In genomic region chr12:80130558-80131358, GRCm38 (mm10) we compare ENCODE assay signal across 8 mouse cellular contexts. TPM values are rescaled to one million over a fixed set of nuclear protein-coding genes. Genes with fewer than 3 reads are reported as not detected.
DNase-seq lines count a peak whose midpoint lies in the region; ATAC-seq and TF ChIP-seq lines count a peak whose summit lies in the region.

No protein-coding gene starts in this region.

- peak overlapping the region; percentile 60 for H3K4me3 ChIP-seq in lung, embryonic 15.5 days
- H3K4me3 ChIP-seq in embryonic fibroblast, embryonic 13.5 days (ENCODE audit: insufficient read depth, low read length): no peak overlapping the region
- no peak overlapping the region for H3K4me3 ChIP-seq in hindbrain, embryonic 16.5 days (ENCODE audit: low read length)
- peak overlapping the region; percentile 13; the same call in 1 of the 2 replicates for H3K4me3 ChIP-seq in liver, embryonic 11.5 days (ENCODE audit: low read depth, low read length)
- no peak overlapping the region for H3K4me3 ChIP-seq in neural tube, embryonic 11.5 days (ENCODE audit: low read depth, low read length)

- TF ChIP-seq POLR2A in embryonic fibroblast, embryonic 13.5 days (IDR thresholded peaks at IDR 0.05; ENCODE audit: low read depth, low read length): peak; percentile 22; the same call in 1 of the 2 replicates

- H3K27me3 ChIP-seq in lung, embryonic 15.5 days: no peaks in the 10 kb centered on the region
- H3K27me3 ChIP-seq in hindbrain, embryonic 16.5 days (replicated peaks; ENCODE audit: control insufficient read depth, insufficient read depth, low read length): no peaks in the 10 kb centered on the region
- H3K27me3 ChIP-seq in liver, embryonic 11.5 days (replicated peaks; ENCODE audit: control insufficient read depth, insufficient read depth, low read length): no peaks in the 10 kb centered on the region
- H3K27me3 ChIP-seq in neural tube, embryonic 11.5 days (ENCODE audit: control insufficient read depth, insufficient read depth, low read length): no peaks in the 10 kb centered on the region

- peak overlapping the region; percentile 99 for H3K27ac ChIP-seq in lung, embryonic 15.5 days
- H3K27ac ChIP-seq in embryonic fibroblast, embryonic 13.5 days (ENCODE audit: insufficient read depth, low read length): peak overlapping the region; percentile 35
- peak overlapping the region; percentile 72 for H3K27ac ChIP-seq in hindbrain, embryonic 16.5 days (ENCODE audit: low read depth, low read length)
- H3K27ac ChIP-seq in liver, embryonic 11.5 days (ENCODE audit: low read depth, low read length): peak overlapping the region; percentile 75
- H3K27ac ChIP-seq in neural tube, embryonic 11.5 days (ENCODE audit: low read depth, low read length): peak overlapping the region; percentile 49; the same call in 1 of the 2 replicates

- H3K4me1 ChIP-seq in lung, embryonic 15.5 days: peaks cover 40% of the 10 kb centered on the region
- 0 out of 2 replicates have a peak, but pooled peaks cover 5% of the 10 kb centered on the region for H3K4me1 ChIP-seq in embryonic fibroblast, embryonic 13.5 days (ENCODE audit: control insufficient read depth, insufficient read depth, low read length)
- H3K4me1 ChIP-seq in hindbrain, embryonic 16.5 days (ENCODE audit: control insufficient read depth, insufficient read depth, low read depth, low read length): peaks cover 17% of the 10 kb centered on the region
- H3K4me1 ChIP-seq in liver, embryonic 11.5 days (replicated peaks; ENCODE audit: control insufficient read depth, insufficient read depth, low read length): peaks cover 26% of the 10 kb centered on the region
- H3K4me1 ChIP-seq in neural tube, embryonic 11.5 days (ENCODE audit: control insufficient read depth, insufficient read depth, low read length): peaks cover 20% of the 10 kb centered on the region

- H3K36me3 ChIP-seq in lung, embryonic 15.5 days: peaks cover 5% of the 10 kb centered on the region; the same call in 1 of the 2 replicates
- H3K36me3 ChIP-seq in hindbrain, embryonic 16.5 days (ENCODE audit: control insufficient read depth, insufficient read depth, low read length): no peaks in the 10 kb centered on the region
- 0 out of 2 replicates have a peak, but pooled peaks cover 2% of the 10 kb centered on the region for H3K36me3 ChIP-seq in liver, embryonic 11.5 days (ENCODE audit: control insufficient read depth, insufficient read depth, low read length)
- no peaks in the 10 kb centered on the region for H3K36me3 ChIP-seq in neural tube, embryonic 11.5 days (ENCODE audit: control insufficient read depth, insufficient read depth, low read length)

- 5% methylated on average over 6 of the region's 6 CpGs for WGBS in lung, embryonic 15.5 days
- WGBS in hindbrain, embryonic 16.5 days: 4% methylated on average over 6 of the region's 6 CpGs
- 8% methylated on average over 6 of the region's 6 CpGs for WGBS in liver, embryonic 11.5 days
- 5% methylated on average over 6 of the region's 6 CpGs for WGBS in neural tube, embryonic 11.5 days

- peak overlapping the region; percentile 82 for H3K4me2 ChIP-seq in lung, embryonic 15.5 days
- H3K4me2 ChIP-seq in hindbrain, embryonic 16.5 days (ENCODE audit: low read length): peak overlapping the region; percentile 29
- H3K4me2 ChIP-seq in liver, embryonic 11.5 days: peak overlapping the region; percentile 79
- peak overlapping the region; percentile 22 for H3K4me2 ChIP-seq in neural tube, embryonic 11.5 days (ENCODE audit: low read depth)

- peak; percentile 73; the same call in 1 of the 2 replicates for ATAC-seq in lung, embryonic 15.5 days (ENCODE audit: borderline replicate concordance, extremely low read depth, low FRiP score, low TSS enrichment)
- peak; percentile 26; the same call in 1 of the 2 replicates for ATAC-seq in hindbrain, embryonic 16.5 days
- peak; percentile 66 for ATAC-seq in liver, embryonic 11.5 days (replicated peaks; ENCODE audit: low FRiP score)
- ATAC-seq in neural tube, embryonic 11.5 days (ENCODE audit: insufficient read depth, low FRiP score, low TSS enrichment): no peak

- DNase-seq in lung, adult 18-20 months: no peak
- DNase-seq in liver, embryonic 11.5 days (ENCODE audit: low spot score): peak; percentile 53
- peak; percentile 67 for DNase-seq in neural tube, embryonic 11.5 days (ENCODE audit: low spot score)
- DNase-seq in testis, postnatal 14 days (ENCODE audit: low spot score): no peak
- DNase-seq in right cerebral cortex, postnatal 25 days: no peak

- no peak for TF ChIP-seq CTCF in embryonic fibroblast, embryonic 13.5 days (IDR thresholded peaks at IDR 0.05; ENCODE audit: borderline replicate concordance, insufficient read depth, low read length)

- no peaks in the 10 kb centered on the region for H3K9me3 ChIP-seq in lung, embryonic 15.5 days
- no peaks in the 10 kb centered on the region for H3K9me3 ChIP-seq in hindbrain, embryonic 16.5 days (ENCODE audit: control insufficient read depth, low read length)
- H3K9me3 ChIP-seq in liver, embryonic 11.5 days (ENCODE audit: control insufficient read depth, low read length): no peaks in the 10 kb centered on the region
- H3K9me3 ChIP-seq in neural tube, embryonic 11.5 days (ENCODE audit: control insufficient read depth, low read length): no peaks in the 10 kb centered on the region

- H3K9ac ChIP-seq in lung, embryonic 15.5 days: peak overlapping the region; percentile 92
- H3K9ac ChIP-seq in hindbrain, embryonic 16.5 days (ENCODE audit: low read depth, low read length): peak overlapping the region; percentile 27; the same call in 1 of the 2 replicates
- no peak overlapping the region for H3K9ac ChIP-seq in liver, embryonic 11.5 days (ENCODE audit: low read depth, low read length)
- H3K9ac ChIP-seq in neural tube, embryonic 11.5 days (ENCODE audit: low read length): 0 out of 2 replicates have a peak overlapping the region, but pooled peaks have one; percentile 18

RNA-seq across cellular contexts. Expression of gene Zfp36l1, which starts 17.9 kb away (rescaled TPM):
- polyA plus RNA-seq in lung, embryonic 15.5 days (2015; fragmentation: Nextera tagmentation; extraction: Ambion mirVana): 139 and 147 TPM in 2 replicates
- 72.6 and 139 TPM in 2 replicates for polyA plus RNA-seq in embryonic fibroblast, embryonic 13.5 days (2011; ENCODE audit: insufficient read length, low read depth, missing spikeins)
- 38.0 and 50.8 TPM in 2 replicates for polyA plus RNA-seq in hindbrain, embryonic 16.5 days (2015; fragmentation: Nextera tagmentation; extraction: Ambion mirVana)
- polyA plus RNA-seq in liver, embryonic 11.5 days (2014; fragmentation: Nextera tagmentation; extraction: Ambion mirVana): 69.6 and 72.7 TPM in 2 replicates
- 135 and 139 TPM in 2 replicates for polyA plus RNA-seq in neural tube, embryonic 11.5 days (2014; fragmentation: Nextera tagmentation; extraction: Ambion mirVana)

Comparison
In these comparisons a context has a peak if more than half of its experiments do, and no peak if none do; other contexts are left out.
1. H3K27ac ChIP-seq: peak in every context shown above with its lines; median percentile 99 in lung, embryonic 15.5 days; 75 in liver, embryonic 11.5 days; 72 in hindbrain, embryonic 16.5 days; 49 in neural tube, embryonic 11.5 days; 35 in embryonic fibroblast, embryonic 13.5 days.
2. H3K4me2 ChIP-seq: peak in every context shown above with its lines; median percentile 82 in lung, embryonic 15.5 days; 79 in liver, embryonic 11.5 days; 29 in hindbrain, embryonic 16.5 days; 22 in neural tube, embryonic 11.5 days.
3. H3K4me3 ChIP-seq: peak in lung, embryonic 15.5 days (single experiment) and liver, embryonic 11.5 days (single experiment); none in embryonic fibroblast, embryonic 13.5 days (single experiment), hindbrain, embryonic 16.5 days (single experiment) and neural tube, embryonic 11.5 days (single experiment).
4. DNase-seq: peak in liver, embryonic 11.5 days (single experiment) and neural tube, embryonic 11.5 days (single experiment); none in lung, adult 18-20 months (0 of 2), testis, postnatal 14 days (single experiment) and right cerebral cortex, postnatal 25 days (single experiment).